Mouse (Mus musculus) stomach, embryonic 14.5 days (tissue): ENCODE results near the gene Rnf38. TPM values are rescaled to one million over a fixed set of nuclear protein-coding genes. Genes with fewer than 3 reads are reported as not detected.

Experiments
- ATAC-seq: fragments of 200-750 bp; cut with Nextera tagmentation; 2 replicates; pipeline ENCODE4 v1.8.0; 2017; ENCODE audit warnings: low read depth, moderate TSS enrichment; ENCODE audit not compliant: insufficient number of reproducible peaks, insufficient read depth, low FRiP score
- H3K27ac ChIP-seq: fragments of 300-500 bp; sonication (generic); 2 replicates; pipeline ENCODE4 v1.5.1; 2014; ENCODE audit warnings: mild to moderate bottlenecking, low read length, moderate library complexity, mixed read lengths
- H3K27me3 ChIP-seq: fragments of 300-500 bp; sonication (generic); 2 replicates; pipeline ENCODE4 v1.6.1; 2014; ENCODE audit warnings: low read length, control low read depth, mixed read lengths; ENCODE audit not compliant: control insufficient read depth, insufficient read depth
- H3K36me3 ChIP-seq: fragments of 300-500 bp; sonication (generic); 2 replicates; pipeline ENCODE4 v1.6.1; 2014; ENCODE audit warnings: mild to moderate bottlenecking, control low read depth, low read length, moderate library complexity, mixed read lengths; ENCODE audit not compliant: control insufficient read depth, insufficient read depth
- H3K4me1 ChIP-seq: fragments of 300-500 bp; sonication (generic); 2 replicates; pipeline ENCODE4 v1.6.1; 2014; ENCODE audit warnings: low read length, control low read depth, mixed read lengths; ENCODE audit not compliant: control insufficient read depth, insufficient read depth
- H3K4me2 ChIP-seq: fragments of 300-500 bp; sonication (generic); replicated peaks from 2 replicates; pipeline ENCODE4 v1.6.1; 2014; ENCODE audit warnings: low read depth, low read length, control low read depth
- H3K4me3 ChIP-seq: fragments of 300-500 bp; sonication (generic); 2 replicates; pipeline ENCODE4 v1.5.1; 2014; ENCODE audit warnings: low read depth, low read length, control low read depth
- H3K9ac ChIP-seq: fragments of 300-500 bp; sonication (generic); replicated peaks from 2 replicates; pipeline ENCODE4 v1.6.1; 2014; ENCODE audit warnings: low read depth, mild to moderate bottlenecking, control low read depth, low read length, moderate library complexity, mixed read lengths
- H3K9me3 ChIP-seq: fragments of 300-500 bp; sonication (generic); 2 replicates; pipeline ENCODE4 v1.6.1; 2016; ENCODE audit warnings: low read depth, low read length, control low read depth; ENCODE audit not compliant: control insufficient read depth
- WGBS: fragments of 180-500 bp; shearing (Covaris S2); extraction: QIAGEN DNeasy Blood & Tissue Kit; methylation state at CpG from one replicate; pipeline ENCODE4 v1.1.7; 2014; 5-methylcytosine and 5-hydroxymethylcytosine counted together
- polyA plus RNA-seq: library from polyadenylated mRNA; unstranded; fragments of >200 nt; fragmentation: Nextera tagmentation; extraction: Ambion mirVana; gene quantifications from 2 replicates; pipeline ENCODE4 v1.2.1, GENCODE M21; 2014

Gene Rnf38
- polyA plus RNA-seq, 1 experiment from 2014 or later = 37.0 TPM

- H3K4me1 ChIP-seq = no peaks in the 10 kb centered on the region
These were observed 19.6 kb upstream of the Rnf38 start for GRCm38 (mm10) chr4:44253191-44253590.

GRCm38 (mm10) chr4:44251966-44252916, 18.7 kb upstream of the Rnf38 start:
- no peak for ATAC-seq
- Histone ChIP-seq H3K27ac (no peak overlapping the region), H3K4me1 (peaks cover 5% of the 10 kb centered on the region), H3K9me3 (no peaks in the 10 kb centered on the region), H3K9ac (no peak overlapping the region), H3K4me3 (no peak overlapping the region), H3K36me3 (no peaks in the 10 kb centered on the region), H3K27me3 (no peaks in the 10 kb centered on the region), H3K4me2 (no peak overlapping the region)
- 7% methylated on average over 13 of the region's 13 CpGs for WGBS

More at GRCm38 (mm10) chr4:44253191-44253590, 19.6 kb upstream of the Rnf38 start:
- no peak overlapping the region for H3K4me3 ChIP-seq
- H3K36me3 ChIP-seq = no peaks in the 10 kb centered on the region
- no peak overlapping the region for H3K27ac ChIP-seq
- ATAC-seq = no peak
- no peaks in the 10 kb centered on the region for H3K9me3 ChIP-seq
- H3K9ac ChIP-seq = no peak overlapping the region
- no peaks in the 10 kb centered on the region for H3K27me3 ChIP-seq
- no peak overlapping the region for H3K4me2 ChIP-seq
- WGBS = 7% methylated on average over 6 of the region's 6 CpGs

- ATAC-seq = no peak
- WGBS = 79% methylated on average over 5 of the region's 5 CpGs
These were observed 17.9 kb upstream of the Rnf38 start for GRCm38 (mm10) chr4:44251521-44251920.

GRCm38 (mm10) chr4:44249705-44250104, 16.1 kb upstream of the Rnf38 start:
- no peaks in the 10 kb centered on the region for H3K9me3 ChIP-seq
- H3K4me2 ChIP-seq = no peak overlapping the region
- peaks cover 5% of the 10 kb centered on the region for H3K4me1 ChIP-seq
- no peak overlapping the region for H3K9ac ChIP-seq
- no peak for ATAC-seq
- no peaks in the 10 kb centered on the region for H3K27me3 ChIP-seq
- H3K36me3 ChIP-seq = no peaks in the 10 kb centered on the region
- WGBS = 3% methylated on average over 10 of the region's 10 CpGs
- no peak overlapping the region for H3K27ac ChIP-seq
- no peak overlapping the region for H3K4me3 ChIP-seq

More at GRCm38 (mm10) chr4:44251521-44251920, 17.9 kb upstream of the Rnf38 start:
- no peaks in the 10 kb centered on the region for H3K36me3 ChIP-seq
- H3K4me1 ChIP-seq = peaks cover 5% of the 10 kb centered on the region
- no peaks in the 10 kb centered on the region for H3K27me3 ChIP-seq
- H3K9ac ChIP-seq = no peak overlapping the region
- no peak overlapping the region for H3K27ac ChIP-seq
- H3K4me2 ChIP-seq = no peak overlapping the region
- H3K9me3 ChIP-seq = no peaks in the 10 kb centered on the region
- no peak overlapping the region for H3K4me3 ChIP-seq

- Histone ChIP-seq H3K4me1 (peaks cover 5% of the 10 kb centered on the region), H3K4me2 (no peak overlapping the region)
- WGBS = 13% methylated on average over 18 of the region's 18 CpGs
These were observed 13.7 kb upstream of the Rnf38 start for GRCm38 (mm10) chr4:44247051-44247939.

GRCm38 (mm10) chr4:44246285-44246684, 12.7 kb upstream of the Rnf38 start:
- 80% methylated on average over 4 of the region's 4 CpGs for WGBS
- Histone ChIP-seq H3K9me3 (no peaks in the 10 kb centered on the region), H3K4me1 (peaks cover 5% of the 10 kb centered on the region), H3K36me3 (no peaks in the 10 kb centered on the region), H3K9ac (no peak overlapping the region), H3K4me3 (no peak overlapping the region), H3K4me2 (no peak overlapping the region), H3K27me3 (no peaks in the 10 kb centered on the region), H3K27ac (no peak overlapping the region)
- no peak for ATAC-seq

More at GRCm38 (mm10) chr4:44247051-44247939, 13.7 kb upstream of the Rnf38 start:
- no peak; the same call in 1 of the 2 replicates for ATAC-seq
- H3K27ac ChIP-seq = no peak overlapping the region
- H3K36me3 ChIP-seq = no peaks in the 10 kb centered on the region
- H3K9me3 ChIP-seq = no peaks in the 10 kb centered on the region
- no peak overlapping the region for H3K9ac ChIP-seq
- no peaks in the 10 kb centered on the region for H3K27me3 ChIP-seq
- no peak overlapping the region for H3K4me3 ChIP-seq

- H3K27ac ChIP-seq = no peak overlapping the region
- H3K27me3 ChIP-seq = no peaks in the 10 kb centered on the region
- H3K4me2 ChIP-seq = no peak overlapping the region
- H3K4me1 ChIP-seq = no peaks in the 10 kb centered on the region
- no peaks in the 10 kb centered on the region for H3K9me3 ChIP-seq
- ATAC-seq = no peak
- no peak overlapping the region for H3K4me3 ChIP-seq
- H3K36me3 ChIP-seq = no peaks in the 10 kb centered on the region
- 69% methylated on average over 4 of the region's 4 CpGs for WGBS
- no peak overlapping the region for H3K9ac ChIP-seq
These were observed 8.0 kb upstream of the Rnf38 start for GRCm38 (mm10) chr4:44241638-44242037.

GRCm38 (mm10) chr4:44235946-44236345, 2.4 kb upstream of the Rnf38 start:
- Histone ChIP-seq H3K4me2 (no peak overlapping the region), H3K36me3 (no peaks in the 10 kb centered on the region), H3K9me3 (no peaks in the 10 kb centered on the region), H3K4me1 (peaks cover 8% of the 10 kb centered on the region), H3K27me3 (no peaks in the 10 kb centered on the region), H3K4me3 (no peak overlapping the region), H3K27ac (no peak overlapping the region), H3K9ac (no peak overlapping the region)
- ATAC-seq = no peak
- WGBS = 74% methylated on average over 2 of the region's 2 CpGs
